Mouse (Mus musculus) kidney, adult 18-20 months (tissue): Measurements from ENCODE around the gene Nme9.

ENCODE experiments used
- DNase-seq: peaks from one replicate; pipeline ENCODE4 v3.0.0; 2021

The Nme9 gene

GRCm38 (mm10) chr9:99485144-99485543 is 33.9 kb downstream of the Nme9 start:
- no peak for DNase-seq

GRCm38 (mm10) chr9:99487126-99487695 is 35.9 kb downstream of the Nme9 start:
- no peak for DNase-seq

GRCm38 (mm10) chr9:99487841-99488240 is 36.6 kb downstream of the Nme9 start:
- no peak for DNase-seq

- DNase-seq = no peak
Observed at GRCm38 (mm10) chr9:99491050-99491449, 39.8 kb downstream of the Nme9 start.

- no peak for DNase-seq
Observed at GRCm38 (mm10) chr9:99492634-99493200, 41.4 kb downstream of the Nme9 start.

GRCm38 (mm10) chr9:99499336-99499735 is 48.1 kb downstream of the Nme9 start:
- no peak for DNase-seq

GRCm38 (mm10) chr9:99505875-99506274 is 54.6 kb downstream of the Nme9 start:
- DNase-seq = no peak
